Mouse (Mus musculus) ES-Bruce4 (cell line): ENCODE data around the gene Nptx2. TPM values are rescaled to one million over a fixed set of nuclear protein-coding genes. Genes with fewer than 3 reads are reported as not detected.

Experiments
- H3K27ac ChIP-seq: 2 replicates; pipeline ENCODE4 v1.5.1; 2012; ENCODE audit warnings: low read length, inconsistent platforms; ENCODE audit not compliant: insufficient read depth
- H3K27me3 ChIP-seq: 2 replicates; pipeline ENCODE4 v1.6.1; 2012; ENCODE audit warnings: mild to moderate bottlenecking, low read length, inconsistent platforms; ENCODE audit not compliant: control insufficient read depth, poor library complexity, insufficient read depth, severe bottlenecking
- H3K36me3 ChIP-seq: 2 replicates; pipeline ENCODE4 v1.6.1; 2012; ENCODE audit warnings: inconsistent platforms, mild to moderate bottlenecking, low read length, moderate library complexity; ENCODE audit not compliant: control insufficient read depth, poor library complexity, insufficient read depth, severe bottlenecking
- H3K4me1 ChIP-seq: one replicate; pipeline ENCODE4 v1.8.1; 2011; ENCODE audit warnings: low read length; ENCODE audit not compliant: control insufficient read depth, insufficient read depth
- H3K4me3 ChIP-seq: 2 replicates; pipeline ENCODE4 v1.5.1; 2011; ENCODE audit warnings: low read depth, mild to moderate bottlenecking, low read length
- H3K9ac ChIP-seq: 2 replicates; pipeline ENCODE4 v1.6.1; 2012; ENCODE audit warnings: low read depth, mild to moderate bottlenecking, inconsistent platforms; ENCODE audit not compliant: poor library complexity, severe bottlenecking
- H3K9me3 ChIP-seq: replicated peaks from 2 replicates; pipeline ENCODE4 v1.6.1; 2012; ENCODE audit warnings: mild to moderate bottlenecking, low read length, inconsistent platforms; ENCODE audit not compliant: control insufficient read depth, poor library complexity, insufficient read depth, severe bottlenecking
- CTCF ChIP-seq: IDR thresholded peaks from one replicate; pipeline ENCODE4 v1.8.1; 2011; ENCODE audit warnings: low read depth, low read length
- EP300 ChIP-seq: IDR thresholded peaks from 2 replicates; pipeline ENCODE4 v1.6.1; 2011; ENCODE audit warnings: low read depth, low read length; ENCODE audit not compliant: insufficient read depth
- POLR2A ChIP-seq: IDR thresholded peaks from one replicate; pipeline ENCODE4 v1.8.1; 2011; ENCODE audit warnings: low read length; ENCODE audit not compliant: insufficient read depth
- polyA plus RNA-seq: library from polyadenylated mRNA; stranded (reverse); fragments of >200 nt; gene quantifications from 2 replicates; pipeline ENCODE4 v1.2.4, GENCODE M21; 2011; ENCODE audit warnings: low read depth; ENCODE audit not compliant: missing spikeins, insufficient read depth, insufficient read length

The Nptx2 gene
- polyA plus RNA-seq, 1 experiment = 5.9 TPM

DNA sequence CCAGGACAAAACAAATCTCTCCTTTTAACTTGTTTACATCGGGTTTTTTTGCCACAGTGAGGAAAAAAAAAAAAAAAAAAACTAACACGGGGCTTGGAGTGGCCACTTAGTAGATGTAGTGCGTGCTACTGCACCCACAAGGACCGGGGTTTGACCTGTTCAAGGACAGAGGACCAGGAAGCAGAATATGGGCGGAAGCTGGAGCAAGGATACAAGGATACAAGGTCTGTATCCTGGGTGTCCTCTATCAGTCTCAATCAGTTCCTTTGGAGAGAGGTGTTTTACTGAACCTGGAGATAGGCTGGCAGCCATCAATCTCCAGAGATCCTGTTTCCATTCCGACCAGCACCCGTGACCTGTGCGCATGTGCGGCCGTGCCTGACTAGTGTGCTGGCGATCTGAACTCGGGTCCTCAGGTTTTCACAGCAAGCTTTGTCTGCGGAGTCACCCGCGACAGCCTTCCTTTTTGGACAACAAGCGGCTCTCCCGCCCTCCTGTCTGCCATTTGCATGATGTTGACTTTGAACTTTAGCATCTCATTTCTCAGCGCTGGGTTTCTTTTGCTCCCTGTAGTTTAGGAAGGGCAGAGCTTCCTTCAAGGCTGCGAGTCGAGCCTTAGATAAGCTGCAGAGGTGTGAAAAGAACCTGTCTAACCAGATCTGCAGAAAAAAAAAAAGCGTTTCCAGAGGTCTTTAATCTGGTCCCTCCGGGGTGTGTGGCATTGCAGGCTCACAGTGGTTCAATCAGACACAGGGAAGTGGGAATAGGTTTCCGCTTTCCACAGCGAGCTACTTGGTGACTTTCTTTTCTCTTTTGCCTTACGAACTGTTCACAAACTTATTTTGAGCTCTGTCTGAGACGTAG lies 38.8 kb upstream of the Nptx2 start:
- peak overlapping the region; percentile 74 for H3K27ac ChIP-seq
- no peak overlapping the region for H3K9ac ChIP-seq
- H3K4me3 ChIP-seq = peak overlapping the region; percentile 10; the same call in 1 of the 2 replicates

GRCm38 (mm10) chr5:144509431-144509830 lies 36.3 kb upstream of the Nptx2 start:
- Histone ChIP-seq H3K9me3 (0 out of 2 replicates have a peak, but pooled peaks cover 4% of the 10 kb centered on the region), H3K36me3 (no peaks in the 10 kb centered on the region), H3K27ac (no peak overlapping the region), H3K4me3 (no peak overlapping the region), H3K4me1 (peaks cover 8% of the 10 kb centered on the region), H3K9ac (no peak overlapping the region), H3K27me3 (no peaks in the 10 kb centered on the region)
- TF ChIP-seq EP300 (0 out of 2 replicates have a peak, but pooled peaks have one; percentile 4), CTCF (no peak)

More for the DNA sequence above, 38.8 kb upstream of the Nptx2 start:
- no peak for TF ChIP-seq CTCF
- no peak for TF ChIP-seq EP300
- TF ChIP-seq POLR2A = no peak
- Histone ChIP-seq H3K9me3 (0 out of 2 replicates have a peak, but pooled peaks cover 4% of the 10 kb centered on the region), H3K27me3 (no peaks in the 10 kb centered on the region), H3K4me1 (peaks cover 8% of the 10 kb centered on the region), H3K36me3 (no peaks in the 10 kb centered on the region)

- Histone ChIP-seq H3K27me3 (no peaks in the 10 kb centered on the region), H3K36me3 (no peaks in the 10 kb centered on the region), H3K4me3 (no peak overlapping the region), H3K9me3 (no peaks in the 10 kb centered on the region), H3K4me1 (peaks cover 7% of the 10 kb centered on the region), H3K27ac (no peak overlapping the region), H3K9ac (no peak overlapping the region)
- TF ChIP-seq POLR2A (no peak), EP300 (no peak), CTCF (peak; percentile 92)
These were observed 31.0 kb upstream of the Nptx2 start for GRCm38 (mm10) chr5:144514738-144515137.

DNA sequence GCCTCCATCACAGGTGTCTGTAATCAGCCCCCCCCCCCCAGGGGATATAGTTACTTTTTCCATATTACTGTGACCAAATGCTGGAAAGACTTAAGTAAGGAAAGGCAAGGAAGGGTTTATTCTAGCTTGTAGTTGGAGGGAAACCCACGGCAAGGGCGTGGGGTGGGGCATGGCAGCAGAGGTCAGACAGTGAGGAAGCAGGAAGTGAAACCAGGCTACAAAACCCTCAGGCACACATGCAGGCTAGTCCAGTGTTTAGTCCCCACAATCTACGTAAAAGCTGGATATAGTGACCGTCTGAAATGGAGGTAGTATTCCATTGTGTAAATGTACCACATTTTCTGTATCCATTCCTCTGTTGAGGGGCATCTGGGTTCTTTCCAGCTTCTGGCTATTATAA lies 30.5 kb upstream of the Nptx2 start:
- no peaks in the 10 kb centered on the region for H3K36me3 ChIP-seq
- H3K9me3 ChIP-seq = no peaks in the 10 kb centered on the region
- no peak overlapping the region for H3K9ac ChIP-seq
- H3K27ac ChIP-seq = no peak overlapping the region
- no peaks in the 10 kb centered on the region for H3K27me3 ChIP-seq
- TF ChIP-seq EP300 (no peak), POLR2A (no peak), CTCF (no peak)
- H3K4me3 ChIP-seq = no peak overlapping the region
- peaks cover 6% of the 10 kb centered on the region for H3K4me1 ChIP-seq

- Histone ChIP-seq H3K27me3 (no peaks in the 10 kb centered on the region), H3K4me3 (no peak overlapping the region), H3K36me3 (no peaks in the 10 kb centered on the region), H3K9me3 (no peaks in the 10 kb centered on the region), H3K4me1 (peaks cover 9% of the 10 kb centered on the region), H3K9ac (no peak overlapping the region), H3K27ac (no peak overlapping the region)
- no peak for TF ChIP-seq POLR2A
These were observed 25.6 kb upstream of the Nptx2 start for GRCm38 (mm10) chr5:144520096-144520495.

GRCm38 (mm10) chr5:144524774-144525173 lies 20.9 kb upstream of the Nptx2 start:
- H3K9me3 ChIP-seq = no peaks in the 10 kb centered on the region

More at GRCm38 (mm10) chr5:144524774-144525173, 20.9 kb upstream of the Nptx2 start:
- no peak overlapping the region for H3K4me3 ChIP-seq
- H3K27me3 ChIP-seq = no peaks in the 10 kb centered on the region
- H3K36me3 ChIP-seq = no peaks in the 10 kb centered on the region
- no peak overlapping the region for H3K27ac ChIP-seq
- TF ChIP-seq EP300 (no peak), POLR2A (no peak), CTCF (no peak)
- no peak overlapping the region for H3K9ac ChIP-seq
- H3K4me1 ChIP-seq = peaks cover 6% of the 10 kb centered on the region
